In genomic region chr2:179662739-179663138, GRCm38 (mm10) we compare ENCODE assay signal across 10 mouse cellular contexts.
DNase-seq lines count a peak whose midpoint lies in the region; ATAC-seq and TF ChIP-seq lines count a peak whose summit lies in the region.
"Had no signal": no experiment of that assay in that cellular context is flagged by ENCODE, and none has a peak within 500 bp of the region (broad histone marks: within the 10 kb centered on the region; RNA-seq: fewer than 3 reads in every experiment).

No protein-coding gene starts in this region.

- no peak for TF ChIP-seq EP300 in heart, adult 2 months (IDR thresholded peaks at IDR 0.05; ENCODE audit: insufficient read depth, low read depth, low read length)

- 0 out of 2 replicates have a peak overlapping the region, but pooled peaks have one; percentile 9 for H3K4me3 ChIP-seq in heart, adult 2 months
- H3K4me3 ChIP-seq in neural tube, embryonic 11.5 days (ENCODE audit: low read depth, low read length) = no peak overlapping the region
- H3K4me3 ChIP-seq in liver, embryonic 13.5 days (replicated peaks) = no peak overlapping the region
- no peak overlapping the region for H3K4me3 ChIP-seq in thymus, adult 2 months (ENCODE audit: control insufficient read depth, insufficient read depth, low read length)

- no peak for TF ChIP-seq CTCF in heart, adult 2 months (IDR thresholded peaks at IDR 0.05)
- TF ChIP-seq CTCF in thymus, adult 2 months (IDR thresholded peaks at IDR 0.05; ENCODE audit: borderline replicate concordance, control insufficient read depth, extremely low read depth, insufficient read depth, low read length, poor library complexity) = no peak

- no peaks in the 10 kb centered on the region for H3K36me3 ChIP-seq in heart, adult 2 months (ENCODE audit: control insufficient read depth, insufficient read depth, low read length)
- no peaks in the 10 kb centered on the region for H3K36me3 ChIP-seq in neural tube, embryonic 11.5 days (ENCODE audit: control insufficient read depth, insufficient read depth, low read length)
- no peaks in the 10 kb centered on the region for H3K36me3 ChIP-seq in liver, embryonic 13.5 days
- H3K36me3 ChIP-seq in thymus, adult 2 months (ENCODE audit: control insufficient read depth, insufficient read depth, low read length) = no peaks in the 10 kb centered on the region

- no peak for TF ChIP-seq POLR2A in heart, adult 2 months (IDR thresholded peaks at IDR 0.05; ENCODE audit: insufficient read depth, low read depth, low read length)
- TF ChIP-seq POLR2A in thymus, adult 2 months (IDR thresholded peaks at IDR 0.05; ENCODE audit: control insufficient read depth, extremely low read depth, insufficient read depth, low read length, poor library complexity) = no peak

- H3K79me2 ChIP-seq in heart, adult 2 months (replicated peaks; ENCODE audit: control insufficient read depth, insufficient read depth, low read length) = no peaks in the 10 kb centered on the region

- no peaks in the 10 kb centered on the region for H3K4me1 ChIP-seq in heart, adult 2 months (ENCODE audit: control insufficient read depth, insufficient read depth, low read length)
- H3K4me1 ChIP-seq in neural tube, embryonic 11.5 days (ENCODE audit: control insufficient read depth, insufficient read depth, low read length) = 0 out of 2 replicates have a peak, but pooled peaks cover 7% of the 10 kb centered on the region
- no peaks in the 10 kb centered on the region; the same call in 1 of the 2 replicates for H3K4me1 ChIP-seq in liver, embryonic 13.5 days (replicated peaks)
- peaks cover 5% of the 10 kb centered on the region; the same call in 1 of the 2 replicates for H3K4me1 ChIP-seq in thymus, adult 2 months (replicated peaks; ENCODE audit: control insufficient read depth, insufficient read depth, low read length)

- peak overlapping the region; percentile 28; the same call in 1 of the 2 replicates for H3K4me2 ChIP-seq in neural tube, embryonic 11.5 days (ENCODE audit: low read depth)
- peak overlapping the region; percentile 20; the same call in 1 of the 2 replicates for H3K4me2 ChIP-seq in liver, embryonic 13.5 days

- no peaks in the 10 kb centered on the region for H3K9me3 ChIP-seq in neural tube, embryonic 11.5 days (ENCODE audit: control insufficient read depth, low read length)
- no peaks in the 10 kb centered on the region for H3K9me3 ChIP-seq in liver, embryonic 13.5 days (replicated peaks)

- DNase-seq in heart, adult 2 months = no peak
- no peak for DNase-seq in heart, postnatal 25 days (ENCODE audit: low spot score)
- DNase-seq in neural tube, embryonic 11.5 days (ENCODE audit: low spot score) = no peak
- no peak for DNase-seq in neural tube, embryonic 10.5 days (ENCODE audit: extremely low spot score, low spot score)
- no peak for DNase-seq in liver, embryonic 13.5 days
- DNase-seq in left cerebral cortex, adult 11 months (ENCODE audit: low spot score) = no peak
- no peak for DNase-seq in layer of hippocampus, adult 9-11 months
- no peak for DNase-seq in thymus, adult 2 months
- DNase-seq: B cell, adult 2 months; lung, postnatal 4 days had no signal

- no peak overlapping the region for H3K9ac ChIP-seq in heart, adult 2 months (ENCODE audit: low read depth, low read length)
- H3K9ac ChIP-seq in neural tube, embryonic 11.5 days (ENCODE audit: low read length) = no peak overlapping the region
- H3K9ac ChIP-seq in liver, embryonic 13.5 days = no peak overlapping the region

- H3K27me3 ChIP-seq in heart, adult 2 months (ENCODE audit: control insufficient read depth, insufficient read depth, low read length) = no peaks in the 10 kb centered on the region
- H3K27me3 ChIP-seq in neural tube, embryonic 11.5 days (ENCODE audit: control insufficient read depth, insufficient read depth, low read length) = peaks cover 8% of the 10 kb centered on the region; the same call in 1 of the 2 replicates
- H3K27me3 ChIP-seq in liver, embryonic 13.5 days = peaks cover 9% of the 10 kb centered on the region
- no peaks in the 10 kb centered on the region for H3K27me3 ChIP-seq in thymus, adult 2 months (ENCODE audit: control insufficient read depth, insufficient read depth, low read length)

- ATAC-seq in neural tube, embryonic 11.5 days (ENCODE audit: insufficient read depth, low FRiP score, low TSS enrichment) = no peak
- ATAC-seq in liver, embryonic 13.5 days (ENCODE audit: low read depth) = no peak

- no peak overlapping the region for H3K27ac ChIP-seq in heart, adult 2 months
- no peak overlapping the region for H3K27ac ChIP-seq in neural tube, embryonic 11.5 days (ENCODE audit: low read depth, low read length)
- no peak overlapping the region for H3K27ac ChIP-seq in liver, embryonic 13.5 days
- H3K27ac ChIP-seq in thymus, adult 2 months (ENCODE audit: control insufficient read depth, insufficient read depth, low read length) = no peak overlapping the region

- WGBS in heart, adult 2 months = 11% methylated on average over 9 of the region's 9 CpGs
- WGBS in neural tube, embryonic 11.5 days = 9% methylated on average over 9 of the region's 9 CpGs
- 9% methylated on average over 9 of the region's 9 CpGs for WGBS in liver, embryonic 13.5 days (ENCODE audit: insufficient replicate concordance)
- WGBS in thymus, adult 2 months = 5% methylated on average over 9 of the region's 9 CpGs

- intact Hi-C loops in heart, adult 2 months (cut with DNase I) = no loop called here
- intact Hi-C loops in heart, postnatal 25 days (cut with DNase I) = no loop called here
